Mouse (Mus musculus) heart, adult 2 months (tissue): ENCODE data around the gene Nme2. TPM values are rescaled to one million over a fixed set of nuclear protein-coding genes. Genes with fewer than 3 reads are reported as not detected.
A peak's percentile ranks its signal among the peaks of the same experiment; 100 is the strongest.

Source experiments
- DNase-seq, 2 experiments: peaks; one replicate each; pipeline ENCODE4 v3.0.0; 2021
- H3K27ac ChIP-seq: fragments of 200-600 bp; 2 replicates; pipeline ENCODE4 v1.8.1; 2022
- H3K27me3 ChIP-seq: fragments of 200-500 bp; 2 replicates; pipeline ENCODE4 v1.6.1; 2012; ENCODE audit warnings: mild to moderate bottlenecking, low read length, inconsistent platforms, mixed read lengths; ENCODE audit not compliant: control insufficient read depth, insufficient read depth
- H3K36me3 ChIP-seq: fragments of 200-500 bp; 2 replicates; pipeline ENCODE4 v1.6.1; 2012; ENCODE audit warnings: low read length, inconsistent platforms; ENCODE audit not compliant: control insufficient read depth, insufficient read depth
- H3K4me1 ChIP-seq: fragments of 200-500 bp; 2 replicates; pipeline ENCODE4 v1.6.1; 2011; ENCODE audit warnings: low read length; ENCODE audit not compliant: control insufficient read depth, insufficient read depth
- H3K4me3 ChIP-seq: fragments of 200-600 bp; 2 replicates; pipeline ENCODE4 v1.8.1; 2022
- H3K79me2 ChIP-seq: fragments of 200-500 bp; replicated peaks from 2 replicates; pipeline ENCODE4 v1.6.1; 2012; ENCODE audit warnings: mild to moderate bottlenecking, inconsistent platforms, low read length, moderate library complexity, mixed read lengths; ENCODE audit not compliant: control insufficient read depth, insufficient read depth
- H3K9ac ChIP-seq: fragments of 200-500 bp; 2 replicates; pipeline ENCODE4 v1.6.1; 2012; ENCODE audit warnings: low read depth, mild to moderate bottlenecking, control low read depth, inconsistent platforms, low read length, mixed read lengths
- CTCF ChIP-seq: fragments of 200-600 bp; IDR thresholded peaks from 2 replicates; pipeline ENCODE4 v1.8.1; 2022; ENCODE audit warnings: antibody characterized with exemption, mild to moderate bottlenecking, moderate library complexity
- EP300 ChIP-seq: fragments of 200-500 bp; IDR thresholded peaks from 2 replicates; pipeline ENCODE4 v1.6.1; 2011; ENCODE audit warnings: low read depth, low read length, control low read depth; ENCODE audit not compliant: insufficient read depth
- POLR2A ChIP-seq: fragments of 200-500 bp; IDR thresholded peaks from 2 replicates; pipeline ENCODE4 v1.6.1; 2011; ENCODE audit warnings: mild to moderate bottlenecking, low read depth, low read length, control low read depth; ENCODE audit not compliant: insufficient read depth
- WGBS: fragments of 180-500 bp; shearing (Covaris S2); methylation state at CpG from one replicate; pipeline ENCODE4 v1.1.7; 2018; 5-methylcytosine and 5-hydroxymethylcytosine counted together
- intact Hi-C: fragments of 180-260 bp; cut with DNase I; formaldehyde crosslinking; loops from one replicate; pipeline ENCODE4 v1.15.1; 2025
- polyA plus RNA-seq: library from polyadenylated mRNA; depleted of rRNA; stranded (reverse); fragments of >200 nt; gene quantifications from 2 replicates; pipeline ENCODE4 v1.2.3, GENCODE M21; 2012
- total RNA-seq, 2 experiments: library from RNA; stranded (reverse); gene quantifications; 2 replicates each; pipeline ENCODE4 v1.2.3; 2021

Nme2 gene
- total and polyA plus RNA-seq, 3 experiments, result 474 to 1,129 (median 935) TPM

GRCm38 (mm10) chr11:93995720-93996305 is 39.8 kb upstream of the Nme2 start, which contains the start of gene Spag9:
Spag9 (plus strand) TSS chr11:93996091.
- intact Hi-C loops, result loop anchor here (1.0 to 5.0 kb wide), 4 partner anchors 28 to 77 kb away; partner anchors contain the start of genes Gm20390, Nme1 and Nme2
- WGBS, result 2% methylated on average over 61 of the region's 70 CpGs
- H3K4me1 ChIP-seq, result peaks cover 13% of the 10 kb centered on the region
- peak within 1 kb of the TSS; percentile 99 for H3K9ac ChIP-seq
- peak; percentile 96 for DNase-seq
- no peaks in the 10 kb centered on the region for H3K27me3 ChIP-seq
- no peak for TF ChIP-seq CTCF
- peak; percentile 86 for TF ChIP-seq EP300
- peak; percentile 97 for TF ChIP-seq POLR2A
- peaks cover 26% of the 10 kb centered on the region for H3K36me3 ChIP-seq
- peak within 1 kb of the TSS; percentile 98 for H3K27ac ChIP-seq
- peaks cover 6% of the 10 kb centered on the region for H3K79me2 ChIP-seq
- H3K4me3 ChIP-seq, result peak within 1 kb of the TSS; percentile 92

DNA sequence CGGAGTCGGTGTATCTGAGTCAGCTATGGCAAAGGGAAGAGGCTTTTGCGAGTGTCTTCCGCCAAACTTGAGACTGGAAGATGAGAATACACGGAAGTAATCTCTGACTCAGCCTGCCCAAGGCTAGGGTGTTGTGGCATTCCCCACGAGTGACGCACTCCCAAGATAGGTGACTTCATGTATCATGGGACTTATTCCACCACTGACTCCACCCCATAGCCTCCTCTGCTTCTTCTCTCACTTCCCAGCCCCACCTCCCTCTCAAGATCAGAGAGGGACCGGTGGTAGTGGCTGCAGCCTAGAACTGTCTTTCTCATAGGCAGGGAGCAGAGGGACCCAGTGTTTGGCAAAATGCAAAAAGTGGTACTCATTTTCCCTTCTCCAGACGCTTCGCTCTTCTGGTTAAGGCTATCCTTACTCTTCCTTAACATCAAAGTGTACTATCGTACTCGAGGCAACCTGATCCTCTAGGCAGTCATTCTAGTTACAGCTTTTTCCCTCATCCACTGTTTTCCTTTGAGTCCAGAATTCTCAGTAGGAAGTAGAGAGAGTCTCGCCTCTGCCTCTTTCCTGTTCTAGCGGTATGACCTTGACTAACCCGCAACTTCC is 39.2 kb upstream of the Nme2 start:
- H3K27ac ChIP-seq, result peak overlapping the region; percentile 98
- no peaks in the 10 kb centered on the region for H3K27me3 ChIP-seq
- H3K4me3 ChIP-seq, result peak overlapping the region; percentile 78
- 0% methylated on average over 15 of the region's 15 CpGs for WGBS
- H3K79me2 ChIP-seq, result peaks cover 6% of the 10 kb centered on the region
- H3K36me3 ChIP-seq, result peaks cover 25% of the 10 kb centered on the region
- intact Hi-C loops, result loop anchor here (1.0 to 5.0 kb wide), 3 partner anchors 27 to 47 kb away; partner anchors contain the start of genes Gm20390, Nme1 and Nme2
- peak overlapping the region; percentile 74 for H3K9ac ChIP-seq
- peak; percentile 83 to 92 for DNase-seq
- peaks cover 13% of the 10 kb centered on the region for H3K4me1 ChIP-seq
- TF ChIP-seq CTCF (no peak), POLR2A (peak; percentile 94), EP300 (peak; percentile 95)

DNA sequence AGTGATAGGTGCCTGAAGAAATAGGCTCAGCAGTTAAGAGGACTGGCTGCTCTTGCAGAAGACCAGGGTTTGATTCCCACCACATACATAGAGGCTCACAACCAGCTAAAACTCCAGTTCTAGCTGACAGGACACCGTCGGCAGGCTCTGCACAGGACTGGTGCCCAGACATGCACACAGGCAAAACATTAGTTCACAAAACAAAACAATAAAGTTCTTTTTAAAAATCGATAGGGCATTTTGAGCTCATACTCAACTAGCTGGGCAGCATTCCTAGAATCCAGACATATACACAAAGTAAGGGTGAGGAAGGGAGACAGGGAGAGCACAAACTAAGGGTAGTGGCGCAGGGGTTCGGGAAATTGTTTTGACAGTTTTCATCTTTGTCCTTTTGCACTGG is 38.5 kb upstream of the Nme2 start:
- Histone ChIP-seq H3K36me3 (peaks cover 19% of the 10 kb centered on the region), H3K79me2 (peaks cover 6% of the 10 kb centered on the region), H3K4me3 (peak overlapping the region; percentile 78), H3K4me1 (peaks cover 12% of the 10 kb centered on the region), H3K9ac (peak overlapping the region; percentile 44), H3K27ac (peak overlapping the region; percentile 98), H3K27me3 (no peaks in the 10 kb centered on the region)
- intact Hi-C loops, result no loop called here
- TF ChIP-seq POLR2A (no peak), CTCF (no peak), EP300 (no peak)
- 22% methylated on average over 5 of the region's 5 CpGs for WGBS
- DNase-seq, result peak in 1 of 2 experiments; percentile 34

DNA sequence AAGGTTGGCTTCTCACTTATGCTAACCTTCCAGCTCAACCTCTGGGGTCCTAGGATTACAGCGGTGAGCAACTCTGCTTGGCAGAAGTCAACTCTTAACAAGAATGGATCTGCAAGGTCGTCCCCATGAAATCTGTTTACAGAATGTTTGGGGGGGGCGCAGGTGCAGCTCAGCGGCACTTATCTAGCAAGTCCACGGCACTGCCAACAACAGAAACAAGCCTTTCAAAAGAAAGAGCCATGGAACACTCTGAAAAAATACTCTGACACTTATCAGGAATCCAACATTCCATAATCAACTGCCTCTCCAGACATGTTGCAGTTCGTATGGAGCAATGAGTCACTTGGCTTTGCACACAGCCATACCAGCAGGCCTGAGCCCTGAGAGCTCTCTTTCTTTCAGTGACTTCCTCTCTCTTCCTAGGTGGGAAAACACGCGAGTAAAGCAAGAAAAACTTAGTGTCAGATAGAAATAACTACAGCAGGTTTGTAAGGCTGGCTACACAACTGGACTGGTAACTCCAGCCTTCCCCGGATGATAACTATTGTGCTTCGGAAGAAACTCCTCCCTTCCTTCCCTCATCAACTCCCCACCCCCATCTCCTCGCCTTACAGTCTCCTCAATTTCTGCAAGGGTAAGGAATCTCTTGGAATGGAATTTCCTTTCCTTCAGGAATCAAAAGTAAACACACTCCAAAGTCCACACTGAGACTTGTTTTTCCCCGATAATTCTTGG is 32.4 kb upstream of the Nme2 start:
- peak; percentile 39 to 47 for DNase-seq
- Histone ChIP-seq H3K4me3 (peak overlapping the region; percentile 12; the same call in 1 of the 2 replicates), H3K27me3 (no peaks in the 10 kb centered on the region), H3K4me1 (peaks cover 16% of the 10 kb centered on the region), H3K9ac (peak overlapping the region; percentile 52), H3K27ac (peak overlapping the region; percentile 91), H3K36me3 (peaks cover 4% of the 10 kb centered on the region), H3K79me2 (no peaks in the 10 kb centered on the region)
- TF ChIP-seq CTCF (no peak), EP300 (peak; percentile 64; the same call in 1 of the 2 replicates), POLR2A (peak; percentile 81; the same call in 1 of the 2 replicates)
- 23% methylated on average over 12 of the region's 12 CpGs for WGBS
- intact Hi-C loops, result no loop called here

DNA sequence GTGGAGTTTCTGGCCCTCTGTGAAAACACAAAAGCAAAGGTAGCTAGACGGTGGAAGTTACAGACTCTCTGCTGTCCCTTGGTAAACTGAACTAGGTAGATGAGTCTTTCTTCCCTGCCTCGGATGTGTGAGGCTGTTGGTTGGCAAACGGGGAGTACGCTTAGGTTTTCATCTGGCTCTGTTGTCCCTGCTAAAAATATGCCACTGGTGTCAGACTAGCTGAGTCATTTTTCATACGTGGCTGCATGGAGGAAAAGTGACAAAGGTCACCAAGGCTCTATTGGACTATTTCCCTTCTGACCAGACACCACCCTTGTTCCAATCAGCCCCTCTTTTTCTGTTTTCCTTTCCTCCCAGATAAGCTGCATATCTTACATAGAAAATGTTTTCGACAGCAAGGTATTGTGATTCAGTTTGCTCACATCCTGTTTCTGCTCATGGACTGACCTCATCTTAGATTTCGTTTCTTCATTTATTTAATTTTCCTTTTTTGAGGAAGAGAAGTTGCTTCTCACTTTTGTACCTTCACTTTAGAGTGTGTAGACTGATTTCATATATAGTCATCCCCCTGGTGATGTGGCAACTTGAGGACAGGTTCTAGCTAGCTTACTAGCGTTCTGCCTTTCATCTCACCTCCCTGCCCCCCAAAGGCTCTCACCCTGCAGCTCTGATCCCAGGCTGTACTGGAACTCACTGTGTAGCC is 31.7 kb upstream of the Nme2 start:
- TF ChIP-seq POLR2A (peak; percentile 49; the same call in 1 of the 2 replicates), CTCF (no peak), EP300 (peak; percentile 58; the same call in 1 of the 2 replicates)

More for the DNA sequence above, 31.7 kb upstream of the Nme2 start:
- intact Hi-C loops, result no loop called here
- H3K4me3 ChIP-seq, result peak overlapping the region; percentile 12; the same call in 1 of the 2 replicates
- H3K9ac ChIP-seq, result peak overlapping the region; percentile 52; the same call in 1 of the 2 replicates
- DNase-seq, result peak; percentile 53 to 68
- peak overlapping the region; percentile 91 for H3K27ac ChIP-seq
- WGBS, result 12% methylated on average over 8 of the region's 8 CpGs
- no peaks in the 10 kb centered on the region for H3K79me2 ChIP-seq
- H3K4me1 ChIP-seq, result peaks cover 16% of the 10 kb centered on the region
- no peaks in the 10 kb centered on the region for H3K27me3 ChIP-seq
- H3K36me3 ChIP-seq, result peaks cover 4% of the 10 kb centered on the region
